Comparison of ENCODE assay signal across 9 mouse cellular contexts in genomic region chr5:139344687-139345363, GRCm38 (mm10). TPM values are rescaled to one million over a fixed set of nuclear protein-coding genes. Genes with fewer than 3 reads are reported as not detected.
A peak's percentile ranks its signal among the peaks of the same experiment; 100 is the strongest.
DNase-seq lines count a peak whose midpoint lies in the region; ATAC-seq lines count a peak whose summit lies in the region.
"Had no signal": no experiment of that assay in that cellular context is flagged by ENCODE, and none has a peak within 500 bp of the region (broad histone marks: within the 10 kb centered on the region; RNA-seq: fewer than 3 reads in every experiment).

No protein-coding gene starts in this region.

- H3K36me3 ChIP-seq in heart, embryonic 13.5 days = peaks cover 30% of the 10 kb centered on the region
- H3K36me3 ChIP-seq in liver, embryonic 13.5 days = peaks cover 31% of the 10 kb centered on the region
- peaks cover 13% of the 10 kb centered on the region for H3K36me3 ChIP-seq in stomach, embryonic 16.5 days (ENCODE audit: control insufficient read depth, insufficient read depth, low read length)

- peak; percentile 92 for DNase-seq in CD4-positive helper T cell, adult 2 months (ENCODE audit: low read depth, low spot score)
- DNase-seq in brain, embryonic 18.5 days (ENCODE audit: low read depth, low spot score) = peak; percentile 70
- peak; percentile 98 for DNase-seq in kidney, postnatal 10 days
- DNase-seq in liver, embryonic 13.5 days = peak; percentile 95
- peak; percentile 93 for DNase-seq in neural tube, embryonic 10.5 days (ENCODE audit: extremely low spot score, low spot score)

- peak overlapping the region; percentile 91 for H3K4me3 ChIP-seq in heart, embryonic 13.5 days
- peak overlapping the region; percentile 89 for H3K4me3 ChIP-seq in liver, embryonic 13.5 days (replicated peaks)
- H3K4me3 ChIP-seq in stomach, embryonic 16.5 days (replicated peaks; ENCODE audit: low read length) = peak overlapping the region; percentile 98

- under 1% methylated on average over 33 of the region's 33 CpGs for WGBS in heart, embryonic 13.5 days
- under 1% methylated on average over 33 of the region's 33 CpGs for WGBS in liver, embryonic 13.5 days (ENCODE audit: insufficient replicate concordance)
- under 1% methylated on average over 33 of the region's 33 CpGs for WGBS in stomach, embryonic 16.5 days

- ATAC-seq in erythroid progenitor cell, adult 5-6 weeks (replicated peaks; ENCODE audit: low FRiP score, poor library complexity, severe bottlenecking) = peak; percentile 93
- ATAC-seq in heart, embryonic 13.5 days (ENCODE audit: extremely low read depth, insufficient number of reproducible peaks, low FRiP score, low TSS enrichment) = peak; percentile 90
- ATAC-seq in liver, embryonic 13.5 days (ENCODE audit: low read depth) = peak; percentile 86
- peak; percentile 91 for ATAC-seq in stomach, embryonic 16.5 days (ENCODE audit: insufficient read depth, low FRiP score)

- H3K9me3 ChIP-seq in heart, embryonic 13.5 days = no peaks in the 10 kb centered on the region
- H3K9me3 ChIP-seq in liver, embryonic 13.5 days (replicated peaks) = no peaks in the 10 kb centered on the region
- no peaks in the 10 kb centered on the region for H3K9me3 ChIP-seq in stomach, embryonic 16.5 days (replicated peaks; ENCODE audit: control insufficient read depth, low read length)

- peaks cover 22% of the 10 kb centered on the region for H3K27me3 ChIP-seq in heart, embryonic 13.5 days (replicated peaks)
- H3K27me3 ChIP-seq in liver, embryonic 13.5 days = no peaks in the 10 kb centered on the region
- H3K27me3 ChIP-seq in stomach, embryonic 16.5 days (ENCODE audit: control insufficient read depth, insufficient read depth, low read length) = no peaks in the 10 kb centered on the region

- H3K27ac ChIP-seq in heart, embryonic 13.5 days (replicated peaks) = peak overlapping the region; percentile 84
- H3K27ac ChIP-seq in liver, embryonic 13.5 days = peak overlapping the region; percentile 81
- peak overlapping the region; percentile 81 for H3K27ac ChIP-seq in stomach, embryonic 16.5 days (ENCODE audit: low read length)

- H3K4me2 ChIP-seq in heart, embryonic 13.5 days = peak overlapping the region; percentile 97
- H3K4me2 ChIP-seq in liver, embryonic 13.5 days = peak overlapping the region; percentile 97
- H3K4me2 ChIP-seq in stomach, embryonic 16.5 days (ENCODE audit: low read depth, low read length) = peak overlapping the region; percentile 94

- H3K9ac ChIP-seq in heart, embryonic 13.5 days = peak overlapping the region; percentile 98
- H3K9ac ChIP-seq in liver, embryonic 13.5 days = peak overlapping the region; percentile 85
- peak overlapping the region; percentile 97 for H3K9ac ChIP-seq in stomach, embryonic 16.5 days (ENCODE audit: low read length)

- H3K4me1 ChIP-seq in heart, embryonic 13.5 days = peaks cover 33% of the 10 kb centered on the region
- H3K4me1 ChIP-seq in liver, embryonic 13.5 days (replicated peaks) = peaks cover 58% of the 10 kb centered on the region
- H3K4me1 ChIP-seq in stomach, embryonic 16.5 days (ENCODE audit: control insufficient read depth, insufficient read depth, low read length) = peaks cover 17% of the 10 kb centered on the region

RNA-seq across cellular contexts. Expression of gene Cox19, which starts 6.4 kb away (rescaled TPM):
- total RNA-seq in erythroid progenitor cell, adult 5-6 weeks (2015; ENCODE audit: low replicate concordance) = 8.8 and 11.9 TPM in 2 replicates
- 5.3 and 29.0 TPM in 2 replicates for total RNA-seq in erythroid progenitor cell, adult 5-6 weeks (2017; ENCODE audit: low replicate concordance)
- polyA plus RNA-seq in heart, embryonic 13.5 days (2015; fragmentation: Nextera tagmentation; extraction: Ambion mirVana) = 68.4 and 75.8 TPM in 2 replicates
- 68.5 and 72.3 TPM in 2 replicates for polyA plus RNA-seq in liver, embryonic 13.5 days (2015; fragmentation: Nextera tagmentation; extraction: Ambion mirVana)
- 107 and 114 TPM in 2 replicates for polyA plus RNA-seq in stomach, embryonic 16.5 days (2015; fragmentation: Nextera tagmentation; extraction: Ambion mirVana)

RNA-seq across cellular contexts. Expression of gene Cyp2w1, which starts 7.6 kb away (rescaled TPM):
- not detected in 2 replicates for total RNA-seq in erythroid progenitor cell, adult 5-6 weeks (2015; ENCODE audit: low replicate concordance)
- not detected in 2 replicates for total RNA-seq in erythroid progenitor cell, adult 5-6 weeks (2017; ENCODE audit: low replicate concordance)
- not detected in 2 replicates for polyA plus RNA-seq in heart, embryonic 13.5 days (2015; fragmentation: Nextera tagmentation; extraction: Ambion mirVana)
- polyA plus RNA-seq in liver, embryonic 13.5 days (2015; fragmentation: Nextera tagmentation; extraction: Ambion mirVana) = not detected in 2 replicates
- 11.4 and 11.5 TPM in 2 replicates for polyA plus RNA-seq in stomach, embryonic 16.5 days (2015; fragmentation: Nextera tagmentation; extraction: Ambion mirVana)
- polyA plus RNA-seq: gonadal fat pad, adult 2 months had no signal

RNA-seq across cellular contexts. Expression of gene Adap1, which starts 19.4 kb away (rescaled TPM):
- total RNA-seq in erythroid progenitor cell, adult 5-6 weeks (2015; ENCODE audit: low replicate concordance) = 4.2 and 5.8 TPM in 2 replicates
- 3.9 and 9.5 TPM in 2 replicates for total RNA-seq in erythroid progenitor cell, adult 5-6 weeks (2017; ENCODE audit: low replicate concordance)
- 0.70 and 1.0 TPM in 2 replicates for polyA plus RNA-seq in heart, embryonic 13.5 days (2015; fragmentation: Nextera tagmentation; extraction: Ambion mirVana)
- polyA plus RNA-seq in liver, embryonic 13.5 days (2015; fragmentation: Nextera tagmentation; extraction: Ambion mirVana) = 2.6 and 3.3 TPM in 2 replicates
- polyA plus RNA-seq in stomach, embryonic 16.5 days (2015; fragmentation: Nextera tagmentation; extraction: Ambion mirVana) = 2.4 and 2.6 TPM in 2 replicates

RNA-seq across cellular contexts. Expression of gene Gpr146, which starts 32.7 kb away (rescaled TPM):
- 34.0 and 38.9 TPM in 2 replicates for total RNA-seq in erythroid progenitor cell, adult 5-6 weeks (2015; ENCODE audit: low replicate concordance)
- 37.8 and 43.8 TPM in 2 replicates for total RNA-seq in erythroid progenitor cell, adult 5-6 weeks (2017; ENCODE audit: low replicate concordance)
- polyA plus RNA-seq in heart, embryonic 13.5 days (2015; fragmentation: Nextera tagmentation; extraction: Ambion mirVana) = 7.0 and 8.8 TPM in 2 replicates
- 18.8 and 20.2 TPM in 2 replicates for polyA plus RNA-seq in liver, embryonic 13.5 days (2015; fragmentation: Nextera tagmentation; extraction: Ambion mirVana)
- 3.1 and 4.2 TPM in 2 replicates for polyA plus RNA-seq in stomach, embryonic 16.5 days (2015; fragmentation: Nextera tagmentation; extraction: Ambion mirVana)

Comparison
In these comparisons a context has a peak if more than half of its experiments do, and no peak if none do; other contexts are left out.
1. Peak in every context shown above with its lines: DNase-seq, ATAC-seq, H3K4me3 ChIP-seq and H3K27ac ChIP-seq.
2. RNA of gene Cyp2w1, which starts 7.6 kb away (polyA plus RNA-seq): 11.4 to 11.5 TPM in stomach, embryonic 16.5 days; not detected in heart, embryonic 13.5 days and not detected in liver, embryonic 13.5 days; every median in the first group is over 10 times any median in the second.